Mouse (Mus musculus) lung, postnatal 0 days (tissue): ENCODE measurements at regions not wholly inside any gene's neighbourhood (a gene's known extent, or its start where the extent isn't known, plus 50 kb on each side); places are given as distances from the start of the nearest gene placed in this dataset.

Experiments used
- CTCF ChIP-seq: IDR thresholded peaks from 2 replicates; pipeline ENCODE4 v1.5.1; 2016; ENCODE audit warnings: antibody characterized with exemption, mild to moderate bottlenecking
- EP300 ChIP-seq: IDR thresholded peaks from 2 replicates; pipeline ENCODE4 v1.6.1; 2016; ENCODE audit warnings: antibody characterized with exemption, mild to moderate bottlenecking, control low read depth

GRCm38 (mm10) chr6:100141225-100141624 lies 146.1 kb downstream of the Rybp start:
- TF ChIP-seq CTCF = no peak
- no peak for TF ChIP-seq EP300
